Mouse (Mus musculus): ENCODE results near the gene Serinc2.

Gene Serinc2

DNA sequence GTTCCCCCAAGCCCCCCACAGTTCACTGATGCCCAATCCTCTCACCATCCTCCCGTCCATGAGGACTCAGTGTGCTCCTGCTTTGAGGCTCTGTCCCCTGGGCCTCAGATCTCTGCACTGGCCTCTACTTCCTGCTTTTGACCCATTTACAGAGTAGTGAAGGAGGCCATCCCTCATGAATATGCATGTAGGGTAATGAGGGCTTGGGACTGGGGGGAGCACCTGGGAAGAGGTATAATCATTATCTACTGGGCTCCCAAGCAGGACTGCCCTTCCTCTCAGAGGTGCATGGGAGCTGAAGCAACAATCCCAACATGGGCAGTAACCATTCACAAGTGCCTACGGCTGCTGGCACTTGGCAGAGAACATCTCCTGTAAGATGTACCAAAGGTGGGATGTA lies at the start of gene Serinc2:
Gene Serinc2, minus strand, starts transcription at position 101 of the 400 bp plus-strand sequence.
- no peak for DNase-seq

DNA sequence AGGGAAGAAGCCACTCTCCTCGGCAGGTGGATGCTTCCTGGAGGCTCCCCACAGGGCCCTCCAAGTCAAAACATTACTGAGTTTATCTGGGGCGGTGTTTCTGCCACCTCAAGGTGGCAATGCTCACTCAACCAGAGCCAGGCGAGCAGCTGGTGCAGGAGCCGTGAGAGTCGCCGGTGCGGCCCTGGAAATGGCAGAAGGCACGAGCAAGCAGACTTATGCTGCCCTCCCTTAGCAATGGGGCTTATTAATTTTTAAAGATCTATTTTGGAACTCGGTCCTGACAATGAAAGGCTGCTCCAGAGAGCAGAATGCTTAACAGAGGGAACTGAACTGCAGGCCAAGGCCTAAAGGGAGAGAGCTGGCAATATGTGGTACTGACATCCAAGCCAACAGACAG lies 48.4 kb upstream of the Serinc2 start:
- DNase-seq = peak; percentile 31 to 58

DNA sequence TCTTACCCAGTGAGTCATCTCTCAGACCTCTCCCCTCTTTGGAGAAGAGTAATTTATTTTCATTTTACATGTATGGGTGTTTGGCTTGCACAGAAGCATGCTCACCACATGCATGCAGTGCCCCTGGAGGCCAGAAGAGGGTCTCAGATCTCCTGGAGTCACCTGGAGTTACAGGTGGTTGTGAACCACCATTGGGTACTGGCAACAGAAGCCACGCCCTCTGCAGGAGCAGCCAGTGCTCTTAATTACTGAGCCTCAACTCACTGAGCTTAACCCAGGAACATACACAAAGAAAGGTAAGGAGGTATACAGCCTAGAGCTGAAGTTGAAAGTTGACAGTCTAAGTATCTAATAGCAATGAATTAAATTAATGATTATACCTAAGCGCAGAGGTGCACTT lies 46.4 kb upstream of the Serinc2 start:
- DNase-seq = no peak

GRCm38 (mm10) chr4:130323607-130324006 lies 44.6 kb upstream of the Serinc2 start:
- no peak for DNase-seq

- DNase-seq = no peak
Measured at GRCm38 (mm10) chr4:130323165-130323564, 44.2 kb upstream of the Serinc2 start.

DNA sequence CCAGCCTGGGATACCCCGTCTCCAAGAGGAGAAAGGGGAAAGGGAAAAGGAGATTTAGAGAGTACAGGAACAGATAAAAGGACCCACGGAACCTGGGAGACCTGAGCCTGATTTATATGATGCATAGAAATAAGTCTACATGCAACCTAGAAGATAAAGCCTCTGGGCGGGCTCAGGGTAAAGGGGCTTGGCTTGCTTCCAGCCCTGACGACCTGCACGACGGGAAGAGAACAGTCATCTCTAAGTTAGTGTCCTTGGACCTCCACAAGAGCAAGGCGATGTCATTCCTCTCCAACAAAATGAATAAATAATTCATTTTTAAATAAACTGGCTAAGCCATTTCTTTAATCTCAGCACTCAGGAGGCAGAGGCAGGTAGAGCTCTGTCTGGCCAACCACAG lies 43.6 kb upstream of the Serinc2 start:
- DNase-seq = no peak

GRCm38 (mm10) chr4:130321640-130322039 lies 42.6 kb upstream of the Serinc2 start:
- DNase-seq = no peak

- DNase-seq = no peak
Measured at GRCm38 (mm10) chr4:130319564-130319963, 40.6 kb upstream of the Serinc2 start.

GRCm38 (mm10) chr4:130318122-130318521 lies 39.1 kb upstream of the Serinc2 start:
- peak in 1 of 2 experiments; percentile 53 for DNase-seq

GRCm38 (mm10) chr4:130316691-130317090 lies 37.7 kb upstream of the Serinc2 start:
- no peak for DNase-seq

GRCm38 (mm10) chr4:130315771-130316527 lies 36.9 kb upstream of the Serinc2 start:
- peak; percentile 76 to 86 for DNase-seq

DNA sequence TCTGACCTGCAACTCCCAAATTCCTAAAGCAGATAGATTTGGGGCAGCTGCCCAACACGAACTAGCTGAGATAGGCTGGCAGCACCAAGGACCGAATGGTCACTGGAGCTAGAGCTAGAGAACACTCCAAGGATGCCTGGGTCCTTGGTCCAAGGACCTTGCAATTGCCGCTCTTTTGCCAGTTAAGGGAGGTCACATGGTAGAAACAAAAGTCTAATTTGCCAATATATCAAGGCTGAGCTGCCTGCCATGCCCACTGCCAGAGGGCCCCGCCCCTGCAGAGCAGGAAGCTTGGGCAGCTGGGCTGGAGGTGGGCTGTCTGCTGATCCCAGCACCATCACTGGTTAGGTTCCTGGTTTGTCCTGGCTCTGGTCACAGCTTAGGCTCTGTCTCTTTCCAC lies 34.5 kb upstream of the Serinc2 start:
- DNase-seq = no peak

DNA sequence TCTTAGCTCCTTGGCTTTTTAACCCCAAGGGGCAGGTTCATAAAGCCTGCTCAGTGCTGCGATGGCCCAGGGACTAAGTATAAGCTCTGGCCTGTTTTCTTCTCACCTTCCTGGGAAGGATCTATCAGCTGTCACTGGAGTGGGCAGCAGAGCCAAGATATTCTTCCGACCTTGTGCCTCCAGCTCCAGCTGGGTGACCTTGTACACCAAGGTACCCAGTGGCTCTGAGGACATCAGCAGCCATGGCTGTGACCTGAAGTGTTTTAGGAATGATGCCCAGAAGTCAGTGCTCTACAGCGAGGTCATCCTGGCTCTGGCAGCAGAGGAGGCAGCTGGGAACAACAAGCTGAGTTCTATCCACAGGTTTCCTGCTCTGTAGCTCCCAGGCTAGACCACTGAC lies 33.5 kb upstream of the Serinc2 start:
- no peak for DNase-seq

DNA sequence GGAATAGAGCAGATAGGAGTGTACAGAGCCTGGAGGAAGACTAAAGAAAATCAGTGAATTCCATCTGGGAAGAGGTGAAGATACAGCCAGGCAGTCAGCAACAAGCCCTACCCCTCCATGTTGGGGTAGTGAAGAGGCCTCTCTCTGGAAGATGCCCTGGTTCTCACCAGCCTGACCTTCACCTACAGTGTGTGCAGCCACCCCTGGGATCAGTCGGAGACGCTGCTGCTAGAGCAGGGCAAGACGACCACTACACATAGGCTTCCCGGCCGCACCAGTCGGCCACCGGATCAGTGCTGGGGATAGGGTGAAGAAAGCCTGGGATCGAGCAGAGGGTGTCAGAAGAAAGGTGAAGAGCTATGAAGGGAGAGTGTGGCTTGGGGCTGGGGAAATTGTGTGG lies 30.2 kb upstream of the Serinc2 start:
- no peak for DNase-seq

- DNase-seq = peak; percentile 50 to 76
Measured at GRCm38 (mm10) chr4:130308231-130309081, 29.5 kb upstream of the Serinc2 start, which contains the start of the genes Fabp3 and Gm10570. Gene Fabp3 (plus strand): TSS chr4:130308595. Gene Gm10570 (minus strand): TSS chr4:130308674.

GRCm38 (mm10) chr4:130307851-130308230 lies 28.8 kb upstream of the Serinc2 start:
- peak; percentile 91 to 94 for DNase-seq

- peak; percentile 69 to 72 for DNase-seq
Measured at GRCm38 (mm10) chr4:130306796-130307630, 28.0 kb upstream of the Serinc2 start.

DNA sequence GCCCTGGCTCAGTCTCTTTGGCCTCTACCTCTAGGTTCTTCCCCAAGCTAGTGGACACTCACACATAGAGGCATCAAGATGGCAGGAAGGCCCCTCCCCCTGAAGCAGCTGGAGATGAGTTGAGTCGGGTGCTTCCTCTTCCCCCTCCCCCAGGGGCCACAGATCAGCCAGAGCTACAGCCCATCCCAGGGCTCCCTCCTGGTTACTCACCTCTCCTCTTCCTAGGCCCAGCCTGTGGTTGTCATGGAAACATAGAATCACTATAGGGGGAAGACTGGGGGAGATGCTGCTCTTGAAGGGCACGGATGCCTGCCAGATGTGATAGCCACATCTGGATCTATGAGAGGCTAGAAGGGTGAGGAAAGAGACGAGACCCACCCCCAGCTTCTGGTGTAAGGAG lies 25.7 kb upstream of the Serinc2 start:
- DNase-seq = no peak

DNA sequence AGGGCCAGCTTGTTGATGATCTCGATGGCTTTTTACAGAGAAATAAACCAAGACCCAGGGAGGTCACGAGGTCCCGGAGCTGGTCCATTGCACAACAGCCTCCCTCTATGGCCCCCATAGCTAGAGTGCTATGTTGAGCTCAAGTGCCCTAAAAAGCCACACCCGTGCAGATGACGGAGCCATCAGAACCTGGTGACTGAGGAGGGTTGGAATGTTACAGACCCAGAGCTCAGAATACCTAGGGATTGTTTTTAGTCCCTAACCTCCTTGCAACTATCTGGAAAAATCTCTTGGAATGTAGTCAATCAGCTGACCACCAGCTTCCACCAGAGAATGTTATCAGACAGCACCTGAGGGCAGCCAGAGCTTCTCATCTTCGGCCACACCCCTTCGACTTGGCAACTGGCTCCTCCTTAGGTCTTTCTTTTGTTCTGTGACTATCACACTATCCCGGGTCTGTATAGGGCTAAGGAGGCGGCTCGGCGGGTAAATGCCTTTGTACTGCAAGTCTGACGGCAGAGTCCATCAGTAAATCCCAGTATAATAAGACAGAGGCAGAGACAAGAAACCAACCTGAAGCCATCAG lies 23.4 kb upstream of the Serinc2 start:
- DNase-seq = no peak

DNA sequence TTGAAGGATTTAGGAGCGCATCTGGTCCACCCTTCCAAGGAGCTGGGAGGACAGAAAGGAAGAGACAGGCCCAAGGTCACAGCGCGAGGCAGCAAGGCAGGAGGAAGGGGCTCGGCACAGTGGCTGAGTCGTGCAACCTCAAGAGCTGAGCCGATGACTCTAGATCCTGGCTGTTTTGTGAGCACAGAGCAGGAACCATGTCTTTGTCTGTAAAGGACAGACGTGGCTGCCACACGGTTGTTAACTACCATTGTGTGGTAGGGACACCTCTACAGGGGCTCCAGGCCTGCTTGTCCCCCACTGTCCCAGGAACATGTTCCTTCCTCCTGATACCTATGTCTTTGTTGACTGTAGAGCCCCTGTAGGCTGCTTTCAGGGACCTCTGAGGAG lies 20.6 kb upstream of the Serinc2 start:
- DNase-seq = no peak

DNA sequence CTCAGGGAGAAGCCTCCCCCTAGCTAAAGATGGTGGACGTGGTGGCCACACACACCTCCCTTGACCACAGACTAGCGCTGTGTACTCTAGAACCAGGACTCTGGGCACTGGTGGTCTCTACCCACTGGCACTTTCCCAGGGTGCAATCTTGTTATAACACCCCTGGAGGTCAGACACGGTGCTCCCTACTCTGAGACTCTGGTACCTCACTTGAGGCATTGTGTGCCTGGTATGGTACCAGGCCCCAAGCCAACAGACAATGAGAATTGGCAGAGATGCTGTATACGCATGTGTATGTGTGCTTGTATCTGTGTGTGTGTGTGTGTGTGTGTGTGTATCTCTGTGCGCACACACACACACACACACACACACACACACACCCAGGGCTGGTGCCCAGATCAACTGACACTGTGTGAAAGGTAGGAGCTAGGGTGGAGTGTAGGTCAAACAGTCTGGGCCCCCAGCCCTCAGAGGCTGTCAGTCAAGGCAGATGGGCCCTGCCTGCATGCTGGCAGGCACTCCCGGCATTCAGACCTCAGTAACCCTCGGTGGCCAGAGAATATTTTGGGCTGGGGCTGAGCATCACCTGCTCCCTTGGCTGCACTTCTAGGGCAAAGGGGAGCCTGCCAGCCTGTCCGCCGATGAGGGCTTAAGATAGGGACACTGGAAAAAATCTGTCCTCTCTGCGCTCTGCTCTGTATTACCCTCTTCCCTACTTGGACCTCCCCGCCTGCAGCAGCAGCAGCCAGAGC lies 20.0 kb upstream of the Serinc2 start:
- DNase-seq = no peak

DNA sequence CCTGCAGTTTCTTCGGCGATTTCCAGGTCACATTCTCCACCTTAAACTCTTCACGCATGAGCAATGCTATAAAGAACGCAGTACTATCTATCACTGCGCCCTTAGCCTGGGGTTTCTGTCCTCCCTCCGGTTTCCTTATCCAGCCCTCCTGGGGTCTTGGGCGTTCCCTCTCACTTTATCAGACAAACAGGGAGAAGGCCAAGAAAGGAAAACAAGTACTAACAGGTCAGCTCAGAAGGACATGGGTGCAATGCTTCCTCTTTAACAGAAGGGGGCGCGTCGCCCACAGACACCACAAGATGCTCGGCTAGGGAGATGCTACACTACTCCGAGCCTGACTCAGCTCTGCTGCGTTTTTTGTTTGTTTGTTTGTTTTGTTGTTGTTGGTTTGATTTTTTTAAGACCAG lies 18.1 kb upstream of the Serinc2 start:
- DNase-seq = no peak

All from kidney, postnatal 36 days (tissue).